Mouse (Mus musculus): ENCODE results near the gene Adcy9.

DNA sequence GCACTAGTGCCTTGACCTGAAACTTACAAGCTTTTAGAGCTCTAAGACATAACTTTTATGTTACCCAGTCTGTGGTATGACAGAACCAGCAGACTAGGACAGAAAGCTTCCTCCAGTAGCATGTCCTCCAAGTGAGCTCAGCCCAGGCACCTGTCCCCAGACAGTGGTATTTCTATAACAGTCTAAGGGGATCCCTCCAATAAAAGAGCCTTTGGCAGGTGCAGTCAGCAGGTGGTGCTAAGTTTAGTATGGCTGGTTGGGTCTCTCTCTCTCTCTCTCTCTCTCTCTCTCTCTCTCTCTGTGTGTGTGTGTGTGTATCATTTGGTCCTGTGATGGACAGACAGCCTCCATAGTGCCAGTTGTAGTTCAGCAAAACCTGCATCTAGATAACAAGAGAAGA, 95.3 kb downstream of the Adcy9 start:
- TF ChIP-seq CTCF (IDR thresholded peaks at IDR 0.05; ENCODE audit: borderline replicate concordance, insufficient read depth, low read length): no peak
- no peak for TF ChIP-seq POLR2A (IDR thresholded peaks at IDR 0.05; ENCODE audit: low read depth, low read length)

Data from embryonic fibroblast, embryonic 13.5 days (primary cell).